ENCODE assay signal across 31 mouse cellular contexts in genomic region chr10:59333400-59333799, GRCm38 (mm10). TPM values are rescaled to one million over a fixed set of nuclear protein-coding genes. Genes with fewer than 3 reads are reported as not detected.
DNase-seq lines count a peak whose midpoint lies in the region; ATAC-seq and TF ChIP-seq lines count a peak whose summit lies in the region.
"Had no signal": no experiment of that assay in that cellular context is flagged by ENCODE, and none has a peak within 500 bp of the region (broad histone marks: within the 10 kb centered on the region; RNA-seq: fewer than 3 reads in every experiment).

No protein-coding gene starts in this region.

- no peak overlapping the region for H3K4me3 ChIP-seq in layer of hippocampus, adult 2 months
- no peak overlapping the region for H3K4me3 ChIP-seq in hindbrain, embryonic 14.5 days (replicated peaks; ENCODE audit: low read length)
- H3K4me3 ChIP-seq: embryonic facial prominence, embryonic 12.5 days; hindbrain, embryonic 12.5 days; limb, embryonic 12.5 days; liver, embryonic 15.5 days; midbrain, embryonic 13.5 days; neural tube, embryonic 15.5 days had no signal

- peaks cover 9% of the 10 kb centered on the region for H3K36me3 ChIP-seq in hindbrain, embryonic 14.5 days (replicated peaks; ENCODE audit: control insufficient read depth, insufficient read depth)

- no peak for DNase-seq in layer of hippocampus, adult 2 months (ENCODE audit: low spot score in 2 of 2)
- DNase-seq in layer of hippocampus, postnatal 14 days (ENCODE audit: low spot score in 2 of 2): no peak
- peak; percentile 42 to 45 for DNase-seq in B cell, adult 2 months
- DNase-seq in monocyte, adult 2 months (ENCODE audit: low read depth in 1 of 2, low spot score in 2 of 2): peak; percentile 22 to 33
- no peak for DNase-seq in hindbrain, embryonic 14.5 days (ENCODE audit: low spot score)
- DNase-seq in Muller cell, postnatal 12 days (ENCODE audit: inconsistent ontology term): no peak
- DNase-seq in urinary bladder, postnatal 25 days (ENCODE audit: low spot score): no peak
- DNase-seq: adrenal gland, postnatal 10 days; cerebellum, adult 8-10 months; cerebellum, postnatal 36 days; embryo, embryonic 11 days; heart, postnatal 36 days; kidney, adult 8-10 months; kidney, postnatal 10 days; layer of hippocampus, adult 9-11 months; lung, embryonic 14.5 days; lung, postnatal 14 days; right cerebral cortex, postnatal 25 days; spleen, adult 18-20 months; thymus, postnatal 25 days had no signal

- H3K4me1 ChIP-seq in hindbrain, embryonic 14.5 days (replicated peaks; ENCODE audit: control insufficient read depth, insufficient read depth, low read length): no peaks in the 10 kb centered on the region
- H3K4me1 ChIP-seq: embryonic facial prominence, embryonic 12.5 days; hindbrain, embryonic 12.5 days had no signal

- TF ChIP-seq CTCF in layer of hippocampus, adult 2 months (conservative IDR thresholded peaks at IDR 0.05): no peak

- H3K27ac ChIP-seq in layer of hippocampus, adult 2 months: peak overlapping the region; percentile 23; the same call in 1 of the 2 replicates
- no peak overlapping the region for H3K27ac ChIP-seq in hindbrain, embryonic 14.5 days
- H3K27ac ChIP-seq: embryonic facial prominence, embryonic 12.5 days; hindbrain, embryonic 12.5 days; limb, embryonic 12.5 days; liver, embryonic 15.5 days; midbrain, embryonic 13.5 days; neural tube, embryonic 15.5 days; stomach, postnatal 0 days had no signal

- no peak for ATAC-seq in hindbrain, embryonic 14.5 days (ENCODE audit: low FRiP score)
- ATAC-seq: forebrain, embryonic 14.5 days; intestine, embryonic 16.5 days; midbrain, embryonic 13.5 days had no signal

- no peaks in the 10 kb centered on the region for H3K9me3 ChIP-seq in hindbrain, embryonic 14.5 days (ENCODE audit: control insufficient read depth, low read length)
- H3K9me3 ChIP-seq: embryonic facial prominence, embryonic 12.5 days; hindbrain, embryonic 12.5 days; limb, embryonic 12.5 days; liver, embryonic 15.5 days; midbrain, embryonic 13.5 days; neural tube, embryonic 15.5 days had no signal

- 91% methylated on average over 4 of the region's 4 CpGs for WGBS in hindbrain, embryonic 14.5 days

- H3K9ac ChIP-seq in hindbrain, embryonic 14.5 days: no peak overlapping the region
- H3K9ac ChIP-seq: embryonic facial prominence, embryonic 12.5 days; hindbrain, embryonic 12.5 days; limb, embryonic 12.5 days; liver, embryonic 15.5 days; lung, embryonic 14.5 days; midbrain, embryonic 13.5 days; neural tube, embryonic 15.5 days had no signal

- H3K27me3 ChIP-seq in hindbrain, embryonic 14.5 days (ENCODE audit: control insufficient read depth, insufficient read depth, low read length): no peaks in the 10 kb centered on the region
- H3K27me3 ChIP-seq: CH12.LX; embryonic facial prominence, embryonic 12.5 days; hindbrain, embryonic 12.5 days; limb, embryonic 12.5 days; liver, embryonic 15.5 days; midbrain, embryonic 13.5 days; neural tube, embryonic 15.5 days had no signal

- H3K4me2 ChIP-seq in hindbrain, embryonic 14.5 days (replicated peaks): no peak overlapping the region
- H3K4me2 ChIP-seq: embryonic facial prominence, embryonic 12.5 days; heart, embryonic 11.5 days; hindbrain, embryonic 12.5 days; limb, embryonic 12.5 days; liver, embryonic 15.5 days; lung, embryonic 14.5 days; midbrain, embryonic 13.5 days; neural tube, embryonic 15.5 days had no signal

RNA-seq across cellular contexts. Expression of gene P4ha1, which starts 10.3 kb away (rescaled TPM):
- total RNA-seq in layer of hippocampus, adult 2 months (2021): 10 to 100 TPM; 41.9 to 48.9 TPM
- total RNA-seq in layer of hippocampus, postnatal 14 days (2021): 10 to 100 TPM; 33.5 to 39.5 TPM
- 24.9 and 28.0 TPM in 2 replicates for polyA plus RNA-seq in hindbrain, embryonic 14.5 days (2014; fragmentation: Nextera tagmentation; extraction: Ambion mirVana)

Comparison
In these comparisons a context has a peak if more than half of its experiments do, and no peak if none do; other contexts are left out.
1. DNase-seq: peak in B cell, adult 2 months (2 of 2) and monocyte, adult 2 months (2 of 2); none in layer of hippocampus, adult 2 months (0 of 2), layer of hippocampus, postnatal 14 days (0 of 2), hindbrain, embryonic 14.5 days (single experiment), Muller cell, postnatal 12 days (single experiment) and urinary bladder, postnatal 25 days (single experiment).